Mouse (Mus musculus): Measurements from ENCODE around the gene Arid2. TPM values are rescaled to one million over a fixed set of nuclear protein-coding genes. Genes with fewer than 3 reads are reported as not detected.

Gene Arid2
- polyA plus RNA-seq, 1 experiment from 2014 or later: 47.4 TPM

DNA sequence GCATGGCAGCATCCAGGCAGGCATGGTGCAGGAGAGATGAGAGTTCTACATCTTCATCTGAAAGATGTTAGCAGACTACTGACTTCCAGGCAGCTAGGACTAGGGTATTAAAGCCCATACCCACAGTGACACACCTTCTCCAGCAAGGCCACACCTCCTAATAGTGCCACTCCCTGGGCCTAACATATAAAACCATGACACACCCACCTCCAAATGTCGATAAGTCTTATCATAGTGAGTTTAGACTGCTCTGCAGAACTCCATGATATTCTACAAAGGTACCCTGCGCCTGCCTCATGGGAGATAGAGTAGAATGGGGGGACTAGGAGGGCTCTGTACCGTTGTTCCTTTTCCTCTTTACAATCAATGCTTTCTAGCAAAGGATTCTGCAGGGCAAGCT lies 55.6 kb downstream of the Arid2 start:
- Histone ChIP-seq H3K9ac (ENCODE audit: low read length) (no peak overlapping the region), H3K4me3 (ENCODE audit: low read depth, low read length) (no peak overlapping the region), H3K27me3 (ENCODE audit: control insufficient read depth, insufficient read depth, low read length) (no peaks in the 10 kb centered on the region), H3K27ac (ENCODE audit: low read depth, low read length) (no peak overlapping the region), H3K36me3 (ENCODE audit: control insufficient read depth, insufficient read depth, low read length) (no peaks in the 10 kb centered on the region), H3K4me1 (replicated peaks; ENCODE audit: control insufficient read depth, insufficient read depth, low read length) (no peaks in the 10 kb centered on the region), H3K4me2 (ENCODE audit: low read depth, low read length, severe bottlenecking) (no peak overlapping the region), H3K9me3 (ENCODE audit: control insufficient read depth, low read length) (no peaks in the 10 kb centered on the region)
- DNase-seq (ENCODE audit: low spot score) (no peak), ATAC-seq (replicated peaks; ENCODE audit: low FRiP score) (no peak)
- 91% methylated on average over 3 of the region's 3 CpGs for WGBS

DNA sequence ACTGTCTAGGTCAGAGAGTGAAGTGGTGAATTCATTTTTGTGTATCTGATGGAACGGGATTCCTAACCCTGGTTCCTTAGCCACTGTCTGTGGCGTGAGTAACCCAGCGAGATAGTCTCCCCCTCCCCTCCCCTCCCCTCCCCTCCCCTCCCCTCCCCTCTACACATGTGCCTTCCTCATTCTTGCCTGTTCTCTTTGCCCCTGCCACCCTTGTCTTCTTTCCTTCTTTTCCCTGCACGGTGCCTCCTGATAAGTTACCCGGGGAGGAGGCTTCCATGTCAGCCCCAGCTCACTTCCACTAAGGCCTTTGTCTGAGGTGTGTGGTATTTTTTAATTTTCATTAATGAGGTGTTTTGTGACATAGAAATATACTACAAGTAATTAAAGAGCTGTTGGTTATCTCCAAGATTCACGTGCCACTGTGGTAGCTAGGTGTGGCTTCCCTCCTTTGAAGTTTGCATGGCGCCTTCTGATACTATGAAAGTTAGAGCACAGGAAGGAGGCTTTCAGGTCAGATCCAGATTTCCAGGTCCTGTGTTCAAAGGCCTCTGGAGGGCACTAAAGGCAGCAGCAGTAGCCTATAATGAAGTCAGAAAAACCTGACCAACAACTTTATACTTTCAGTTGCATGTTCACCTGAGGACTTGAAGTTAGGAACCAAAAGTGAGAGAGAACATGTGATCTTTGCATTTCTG lies 57.4 kb downstream of the Arid2 start:
- no peak overlapping the region for H3K4me3 ChIP-seq (ENCODE audit: low read depth, low read length)
- ATAC-seq (replicated peaks; ENCODE audit: low FRiP score) (no peak), DNase-seq (ENCODE audit: low spot score) (no peak)
- WGBS: 58% methylated on average over 5 of the region's 7 CpGs
- no peak overlapping the region for H3K4me2 ChIP-seq (ENCODE audit: low read depth, low read length, severe bottlenecking)
- no peaks in the 10 kb centered on the region for H3K9me3 ChIP-seq (ENCODE audit: control insufficient read depth, low read length)
- no peaks in the 10 kb centered on the region for H3K36me3 ChIP-seq (ENCODE audit: control insufficient read depth, insufficient read depth, low read length)
- H3K9ac ChIP-seq (ENCODE audit: low read length): no peak overlapping the region
- no peaks in the 10 kb centered on the region for H3K4me1 ChIP-seq (replicated peaks; ENCODE audit: control insufficient read depth, insufficient read depth, low read length)
- no peak overlapping the region for H3K27ac ChIP-seq (ENCODE audit: low read depth, low read length)
- H3K27me3 ChIP-seq (ENCODE audit: control insufficient read depth, insufficient read depth, low read length): no peaks in the 10 kb centered on the region

DNA sequence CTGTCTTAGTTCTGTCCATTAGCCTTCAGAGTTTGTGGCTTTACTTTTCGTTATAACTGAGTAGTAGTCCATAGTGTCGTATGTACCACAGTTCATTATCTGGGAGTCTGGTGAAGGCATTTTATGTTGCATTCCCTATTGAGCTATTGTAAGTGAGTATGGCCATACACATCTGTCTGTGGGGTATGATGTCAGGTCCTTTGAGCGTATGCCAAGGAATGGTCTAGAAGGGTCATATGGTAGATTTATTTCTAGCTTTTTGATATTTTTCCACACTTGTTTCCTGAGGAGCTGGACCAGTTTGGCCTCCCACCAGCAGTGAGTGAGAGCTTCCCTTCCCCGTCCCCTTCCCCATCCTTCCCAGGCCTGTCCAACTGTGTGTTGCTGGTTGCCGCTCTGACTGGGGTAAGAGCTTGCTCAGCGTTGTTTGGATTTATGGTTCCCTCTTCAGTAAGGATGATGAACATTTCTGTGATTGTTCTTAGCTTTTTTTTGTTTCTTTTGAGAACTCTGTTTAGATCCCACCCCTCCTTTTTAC lies 58.1 kb downstream of the Arid2 start:
- no peaks in the 10 kb centered on the region for H3K27me3 ChIP-seq (ENCODE audit: control insufficient read depth, insufficient read depth, low read length)
- no peaks in the 10 kb centered on the region for H3K4me1 ChIP-seq (replicated peaks; ENCODE audit: control insufficient read depth, insufficient read depth, low read length)
- no peak overlapping the region for H3K9ac ChIP-seq (ENCODE audit: low read length)
- DNase-seq (ENCODE audit: low spot score): no peak
- WGBS: 92% methylated on average over 6 of the region's 6 CpGs
- H3K36me3 ChIP-seq (ENCODE audit: control insufficient read depth, insufficient read depth, low read length): no peaks in the 10 kb centered on the region
- H3K9me3 ChIP-seq (ENCODE audit: control insufficient read depth, low read length): no peaks in the 10 kb centered on the region
- ATAC-seq (replicated peaks; ENCODE audit: low FRiP score): no peak
- no peak overlapping the region for H3K27ac ChIP-seq (ENCODE audit: low read depth, low read length)
- H3K4me2 ChIP-seq (ENCODE audit: low read depth, low read length, severe bottlenecking): no peak overlapping the region
- no peak overlapping the region for H3K4me3 ChIP-seq (ENCODE audit: low read depth, low read length)

DNA sequence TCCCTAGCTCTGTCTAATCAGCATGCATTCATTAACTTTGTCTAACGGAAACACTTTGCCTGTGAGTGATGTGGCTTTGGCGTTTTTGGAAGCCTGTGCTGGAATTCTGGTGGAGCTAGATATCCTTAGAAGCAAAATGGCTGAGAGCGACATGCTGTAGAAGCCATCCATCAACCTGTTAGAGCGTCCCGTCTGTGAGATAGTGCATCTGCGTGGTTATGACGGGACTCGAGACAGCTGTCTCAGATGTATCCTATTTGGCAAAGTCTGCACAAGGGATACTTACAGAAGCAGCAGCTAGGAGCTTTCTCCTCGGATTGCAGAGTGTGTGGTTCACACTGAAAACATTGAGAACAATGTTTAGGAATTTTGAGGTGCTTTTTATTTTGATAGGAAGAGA lies 64.1 kb downstream of the Arid2 start:
- H3K4me2 ChIP-seq (ENCODE audit: low read depth, low read length, severe bottlenecking): no peak overlapping the region
- 96% methylated on average over 9 of the region's 9 CpGs for WGBS

DNA sequence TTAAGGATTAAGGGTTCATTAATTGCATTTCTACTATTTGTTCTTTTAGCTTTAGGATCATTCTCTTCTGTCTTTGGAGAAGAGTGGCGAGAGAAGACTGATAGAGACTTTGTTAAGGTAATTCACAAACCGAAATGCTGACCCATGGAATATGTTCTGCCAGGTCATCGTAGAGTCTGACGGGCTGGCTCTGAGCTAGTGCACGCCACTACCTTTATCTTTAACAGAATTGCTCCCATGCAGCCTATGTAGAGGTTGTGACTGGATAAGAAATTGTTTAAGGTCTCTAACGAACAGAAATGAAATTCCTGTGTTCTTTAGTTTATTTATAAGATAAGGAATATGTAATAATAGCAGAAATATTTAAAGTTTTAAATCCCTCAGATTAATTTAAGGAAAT lies 71.6 kb downstream of the Arid2 start:
- DNase-seq (ENCODE audit: low spot score): no peak
- ATAC-seq (replicated peaks; ENCODE audit: low FRiP score): no peak
- WGBS: 95% methylated on average over 6 of the region's 6 CpGs

More for the DNA sequence above, 64.1 kb downstream of the Arid2 start:
- Histone ChIP-seq H3K9me3 (ENCODE audit: control insufficient read depth, low read length) (no peaks in the 10 kb centered on the region), H3K27ac (ENCODE audit: low read depth, low read length) (no peak overlapping the region), H3K36me3 (ENCODE audit: control insufficient read depth, insufficient read depth, low read length) (peaks cover 15% of the 10 kb centered on the region; the same call in 1 of the 2 replicates), H3K27me3 (ENCODE audit: control insufficient read depth, insufficient read depth, low read length) (no peaks in the 10 kb centered on the region), H3K9ac (ENCODE audit: low read length) (no peak overlapping the region), H3K4me1 (replicated peaks; ENCODE audit: control insufficient read depth, insufficient read depth, low read length) (no peaks in the 10 kb centered on the region), H3K4me3 (ENCODE audit: low read depth, low read length) (no peak overlapping the region)
- no peak for ATAC-seq (replicated peaks; ENCODE audit: low FRiP score)
- no peak for DNase-seq (ENCODE audit: low spot score)

DNA sequence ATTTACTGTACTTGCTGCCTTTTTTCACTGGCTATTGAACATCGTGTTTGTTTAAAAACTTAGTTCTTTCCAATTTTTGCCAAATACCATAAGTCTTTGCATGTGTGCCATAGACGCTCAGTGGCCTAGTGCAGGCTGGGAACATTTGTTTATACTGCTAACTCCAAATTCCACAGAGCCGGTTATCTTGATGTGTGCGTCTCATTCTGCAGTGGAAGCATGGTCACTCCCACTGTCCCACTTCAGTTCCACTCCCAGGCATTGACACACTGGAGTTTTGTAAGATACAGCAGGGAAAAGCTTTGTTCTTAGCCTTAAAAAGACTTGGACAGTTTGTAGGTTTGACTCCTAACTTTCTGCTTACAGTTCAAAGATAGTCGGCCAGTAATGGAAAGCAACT lies 73.3 kb downstream of the Arid2 start:
- no peaks in the 10 kb centered on the region for H3K4me1 ChIP-seq (replicated peaks; ENCODE audit: control insufficient read depth, insufficient read depth, low read length)
- H3K9me3 ChIP-seq (ENCODE audit: control insufficient read depth, low read length): no peaks in the 10 kb centered on the region
- no peaks in the 10 kb centered on the region; the same call in 1 of the 2 replicates for H3K36me3 ChIP-seq (ENCODE audit: control insufficient read depth, insufficient read depth, low read length)
- H3K4me2 ChIP-seq (ENCODE audit: low read depth, low read length, severe bottlenecking): no peak overlapping the region
- no peak overlapping the region for H3K4me3 ChIP-seq (ENCODE audit: low read depth, low read length)
- 92% methylated on average over 5 of the region's 5 CpGs for WGBS
- no peaks in the 10 kb centered on the region for H3K27me3 ChIP-seq (ENCODE audit: control insufficient read depth, insufficient read depth, low read length)
- no peak overlapping the region for H3K27ac ChIP-seq (ENCODE audit: low read depth, low read length)
- no peak overlapping the region for H3K9ac ChIP-seq (ENCODE audit: low read length)
- no peak for ATAC-seq (replicated peaks; ENCODE audit: low FRiP score)
- DNase-seq (ENCODE audit: low spot score): no peak

More for the DNA sequence above, 71.6 kb downstream of the Arid2 start:
- H3K27ac ChIP-seq (ENCODE audit: low read depth, low read length): no peak overlapping the region
- no peak overlapping the region for H3K4me2 ChIP-seq (ENCODE audit: low read depth, low read length, severe bottlenecking)
- H3K4me3 ChIP-seq (ENCODE audit: low read depth, low read length): no peak overlapping the region
- H3K27me3 ChIP-seq (ENCODE audit: control insufficient read depth, insufficient read depth, low read length): no peaks in the 10 kb centered on the region
- no peaks in the 10 kb centered on the region for H3K4me1 ChIP-seq (replicated peaks; ENCODE audit: control insufficient read depth, insufficient read depth, low read length)
- no peaks in the 10 kb centered on the region; the same call in 1 of the 2 replicates for H3K36me3 ChIP-seq (ENCODE audit: control insufficient read depth, insufficient read depth, low read length)
- no peaks in the 10 kb centered on the region for H3K9me3 ChIP-seq (ENCODE audit: control insufficient read depth, low read length)
- no peak overlapping the region for H3K9ac ChIP-seq (ENCODE audit: low read length)

DNA sequence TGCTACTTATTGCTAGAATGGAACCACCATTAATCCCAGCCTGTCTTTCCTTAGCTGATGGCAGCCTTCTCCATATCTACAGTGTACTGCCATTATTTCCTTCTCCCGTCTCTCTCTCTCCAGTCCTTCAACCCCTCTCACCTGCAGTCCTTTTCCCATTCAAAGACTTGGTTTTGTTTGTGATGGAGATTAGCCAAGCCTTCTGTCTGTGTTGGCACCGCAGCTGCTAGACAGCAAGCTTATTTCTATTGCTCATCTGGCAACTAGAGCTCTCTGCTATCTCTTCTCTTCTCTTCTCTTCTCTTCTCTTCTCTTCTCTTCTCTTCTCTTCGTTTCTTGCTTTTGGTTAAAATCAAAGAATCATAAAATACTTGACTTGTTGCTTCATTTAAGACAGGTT lies 78.0 kb downstream of the Arid2 start:
- WGBS: 83% methylated on average over 3 of the region's 3 CpGs
- no peak overlapping the region for H3K9ac ChIP-seq (ENCODE audit: low read length)
- no peaks in the 10 kb centered on the region for H3K4me1 ChIP-seq (replicated peaks; ENCODE audit: control insufficient read depth, insufficient read depth, low read length)
- no peak for ATAC-seq (replicated peaks; ENCODE audit: low FRiP score)
- H3K27ac ChIP-seq (ENCODE audit: low read depth, low read length): no peak overlapping the region
- no peaks in the 10 kb centered on the region for H3K9me3 ChIP-seq (ENCODE audit: control insufficient read depth, low read length)
- no peak overlapping the region for H3K4me3 ChIP-seq (ENCODE audit: low read depth, low read length)
- no peak overlapping the region for H3K4me2 ChIP-seq (ENCODE audit: low read depth, low read length, severe bottlenecking)
- H3K36me3 ChIP-seq (ENCODE audit: control insufficient read depth, insufficient read depth, low read length): peaks cover 7% of the 10 kb centered on the region; the same call in 1 of the 2 replicates
- DNase-seq (ENCODE audit: low spot score): no peak
- H3K27me3 ChIP-seq (ENCODE audit: control insufficient read depth, insufficient read depth, low read length): no peaks in the 10 kb centered on the region

DNA sequence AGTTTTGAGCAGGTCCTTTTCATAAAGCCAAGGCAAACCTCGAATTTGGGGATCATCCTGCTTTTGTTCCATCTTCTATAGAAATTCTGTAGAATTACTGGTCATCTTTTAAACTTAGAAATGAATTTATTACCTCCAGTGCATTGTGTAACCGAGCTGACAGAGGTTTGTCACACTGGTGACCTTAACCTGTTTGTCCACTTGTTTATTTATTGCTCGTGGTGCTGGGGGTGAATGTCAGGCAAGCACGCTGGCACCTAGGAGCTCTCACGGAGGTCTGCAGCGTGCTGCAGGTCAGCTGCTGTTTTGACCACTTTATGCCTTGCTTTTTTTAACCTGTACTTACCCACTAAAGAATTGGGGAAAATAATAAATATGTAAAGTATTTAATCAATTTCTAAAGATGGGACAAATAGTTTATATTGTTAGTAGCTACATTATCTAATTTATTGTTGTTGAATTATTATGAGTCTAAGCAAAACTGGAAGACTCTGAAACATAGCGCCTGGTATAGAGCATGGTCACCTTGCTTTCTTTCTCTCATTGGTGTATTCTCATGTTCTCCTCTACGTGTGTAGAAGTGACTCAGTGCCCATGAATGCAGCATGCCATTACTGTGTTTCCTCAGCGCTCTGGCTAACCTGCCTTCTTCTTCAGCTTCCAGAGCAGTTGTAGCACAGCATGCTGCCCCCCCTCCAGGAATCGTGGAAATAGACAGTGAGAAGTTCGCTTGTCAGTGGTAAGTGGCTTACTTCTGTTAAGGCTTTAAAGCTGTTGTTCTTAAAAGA lies 79.1 kb downstream of the Arid2 start:
- no peak overlapping the region for H3K4me2 ChIP-seq (ENCODE audit: low read depth, low read length, severe bottlenecking)
- no peak overlapping the region for H3K9ac ChIP-seq (ENCODE audit: low read length)
- H3K9me3 ChIP-seq (ENCODE audit: control insufficient read depth, low read length): no peaks in the 10 kb centered on the region
- no peaks in the 10 kb centered on the region for H3K27me3 ChIP-seq (ENCODE audit: control insufficient read depth, insufficient read depth, low read length)
- H3K27ac ChIP-seq (ENCODE audit: low read depth, low read length): no peak overlapping the region
- no peaks in the 10 kb centered on the region for H3K4me1 ChIP-seq (replicated peaks; ENCODE audit: control insufficient read depth, insufficient read depth, low read length)
- ATAC-seq (replicated peaks; ENCODE audit: low FRiP score) (no peak), DNase-seq (ENCODE audit: low spot score) (no peak)
- WGBS: 91% methylated on average over 11 of the region's 11 CpGs
- peaks cover 15% of the 10 kb centered on the region; the same call in 1 of the 2 replicates for H3K36me3 ChIP-seq (ENCODE audit: control insufficient read depth, insufficient read depth, low read length)
- H3K4me3 ChIP-seq (ENCODE audit: low read depth, low read length): no peak overlapping the region

All from forebrain, embryonic 11.5 days (tissue).